Mouse (Mus musculus) left cerebral cortex, postnatal 14 days (tissue): ENCODE results near the gene E130309D02Rik. TPM values are rescaled to one million over a fixed set of nuclear protein-coding genes. Genes with fewer than 3 reads are reported as not detected.

Experiments used
- total RNA-seq, 2 experiments: library from RNA; stranded (reverse); gene quantifications; 2 replicates each; pipeline ENCODE4 v1.2.3; 2021

Gene E130309D02Rik
- total RNA-seq, 2 experiments from 2014 or later = 22.2 to 22.3 TPM

Other genes starting within 250 kb of the E130309D02Rik start
- 10 to 100 TPM; 38.8 to 41.0 TPM for gene Rnf216, start 202.4 kb downstream of the E130309D02Rik start, total RNA-seq
- under 1 TPM; 0.11 to 0.13 TPM for gene Olfr718-ps1, start 167.8 kb downstream of the E130309D02Rik start, total RNA-seq
- gene Rbak, start 134.6 kb downstream of the E130309D02Rik start, total RNA-seq = 10 to 100 TPM; 15.2 to 15.6 TPM
- not detected for gene Spdye4b, start 134.3 kb downstream of the E130309D02Rik start, total RNA-seq
- not detected for gene Spdye4a, start 88.5 kb downstream of the E130309D02Rik start, total RNA-seq
- 10 to 100 TPM; 24.6 to 28.2 TPM for gene Zfp12, start 80.2 kb downstream of the E130309D02Rik start, total RNA-seq
- 10 to 100 TPM; 20.1 to 20.5 TPM for gene Zfp316, start 45.3 kb downstream of the E130309D02Rik start, total RNA-seq
- 1 to 10 TPM; 7.8 to 8.3 TPM for gene Zfp853, start 21.7 kb downstream of the E130309D02Rik start, total RNA-seq
- gene Zdhhc4, start 13.9 kb upstream of the E130309D02Rik start, total RNA-seq = 10 to 100 TPM; 35.8 to 37.4 TPM
- 1 to 10 TPM; 1.4 to 1.9 TPM for gene Grid2ip, start 42.0 kb upstream of the E130309D02Rik start, total RNA-seq
- gene Kdelr2, start 88.5 kb upstream of the E130309D02Rik start, total RNA-seq = 10 to 100 TPM; 41.3 to 43.4 TPM
- 10 to 100 TPM; 24.8 to 25.7 TPM for gene Daglb, start 149.2 kb upstream of the E130309D02Rik start, total RNA-seq
- gene Rac1, start 212.7 kb upstream of the E130309D02Rik start, total RNA-seq = 100 to 1,000 TPM; 403 TPM